Mouse (Mus musculus) kidney, postnatal 10 days (tissue): ENCODE measurements around the gene Lmbrd2.
"Not testable (repeated sequence)": the region's sequence is repeated elsewhere in the genome, so short reads cannot be mapped to it uniquely, and the experiment has no call there.

ENCODE experiments used
- DNase-seq: peaks from one replicate; pipeline ENCODE4 v3.0.0; 2021; ENCODE audit warnings: mixed read lengths

The Lmbrd2 gene

GRCm38 (mm10) chr15:9134891-9135507, 5.4 kb upstream of the Lmbrd2 start:
- peak; percentile 40 for DNase-seq

GRCm38 (mm10) chr15:9139447-9139846, 903 bp upstream of the Lmbrd2 start:
- peak; percentile 19 for DNase-seq

GRCm38 (mm10) chr15:9140684-9141171, 378 bp downstream of the Lmbrd2 start:
- DNase-seq: no peak

- no peak for DNase-seq
Observed at GRCm38 (mm10) chr15:9155325-9155724, 15.0 kb downstream of the Lmbrd2 start, which contains the start of gene Skp2. Gene Skp2 (minus strand): TSS chr15:9155425.

- DNase-seq: no peak
Observed at GRCm38 (mm10) chr15:9162557-9163070, 22.3 kb downstream of the Lmbrd2 start.

GRCm38 (mm10) chr15:9164125-9164524, 23.8 kb downstream of the Lmbrd2 start:
- DNase-seq: no peak

- no peak for DNase-seq
Observed at GRCm38 (mm10) chr15:9177038-9177437, 36.7 kb downstream of the Lmbrd2 start.

- DNase-seq: no peak
Observed at GRCm38 (mm10) chr15:9183995-9184394, 43.6 kb downstream of the Lmbrd2 start.

GRCm38 (mm10) chr15:9189796-9190195, 49.4 kb downstream of the Lmbrd2 start:
- DNase-seq: no peak

- not testable (repeated sequence) for DNase-seq
Observed at GRCm38 (mm10) chr15:9192685-9193084, 52.3 kb downstream of the Lmbrd2 start.

GRCm38 (mm10) chr15:9198421-9198820, 58.1 kb downstream of the Lmbrd2 start:
- no peak for DNase-seq

- no peak for DNase-seq
Observed at GRCm38 (mm10) chr15:9211891-9212290, 71.5 kb downstream of the Lmbrd2 start.

- not testable (repeated sequence) for DNase-seq
Observed at GRCm38 (mm10) chr15:9213026-9213425, 72.7 kb downstream of the Lmbrd2 start.

GRCm38 (mm10) chr15:9213431-9213830, 73.1 kb downstream of the Lmbrd2 start:
- DNase-seq: not testable (repeated sequence)

GRCm38 (mm10) chr15:9216446-9216845, 76.1 kb downstream of the Lmbrd2 start:
- no peak for DNase-seq

- peak; percentile 6 for DNase-seq
Observed at GRCm38 (mm10) chr15:9230917-9231316, 90.6 kb downstream of the Lmbrd2 start.

GRCm38 (mm10) chr15:9246345-9246744, 106.0 kb downstream of the Lmbrd2 start:
- DNase-seq: no peak
